Mouse (Mus musculus) spleen, postnatal 36 days (tissue): ENCODE measurements at regions not wholly inside any gene's neighbourhood (a gene's known extent, or its start where the extent isn't known, plus 50 kb on each side); places are given as distances from the start of the nearest gene placed in this dataset.

Source experiments
- DNase-seq, 2 experiments: peaks; one replicate each; pipeline ENCODE4 v3.0.0; 2022; ENCODE audit warnings: low spot score in 2 of 2, mixed read lengths in 1 of 2

GRCm38 (mm10) chr2:116942321-116942791 lies 63.9 kb downstream of the Tmco5 start:
- DNase-seq: no peak

- no peak for DNase-seq
Observed at GRCm38 (mm10) chr2:116948538-116948937, 70.0 kb downstream of the Tmco5 start.

- DNase-seq: no peak
Observed at GRCm38 (mm10) chr2:116949741-116950140, 71.2 kb downstream of the Tmco5 start.

GRCm38 (mm10) chr2:116950154-116950553 lies 71.7 kb downstream of the Tmco5 start:
- DNase-seq: no peak

GRCm38 (mm10) chr2:116951481-116951880 lies 73.0 kb downstream of the Tmco5 start:
- DNase-seq: no peak

GRCm38 (mm10) chr2:116954280-116954679 lies 75.8 kb downstream of the Tmco5 start:
- no peak for DNase-seq

GRCm38 (mm10) chr2:116954896-116955295 lies 76.4 kb downstream of the Tmco5 start:
- DNase-seq: no peak

- DNase-seq: no peak
Observed at GRCm38 (mm10) chr2:116963116-116963873, 84.8 kb downstream of the Tmco5 start.

- no peak for DNase-seq
Observed at GRCm38 (mm10) chr2:116966266-116966665, 87.8 kb downstream of the Tmco5 start.

- peak; percentile 33 to 57 for DNase-seq
Observed at GRCm38 (mm10) chr2:116971666-116972613, 93.4 kb downstream of the Tmco5 start.

- no peak for DNase-seq
Observed at GRCm38 (mm10) chr2:116972614-116972985, 94.1 kb downstream of the Tmco5 start.

- DNase-seq: no peak
Observed at GRCm38 (mm10) chr2:116973441-116973840, 95.0 kb downstream of the Tmco5 start.

GRCm38 (mm10) chr2:116974152-116974551 lies 95.7 kb downstream of the Tmco5 start:
- no peak for DNase-seq

- no peak for DNase-seq
Observed at GRCm38 (mm10) chr2:116974569-116975060, 96.1 kb downstream of the Tmco5 start.

- DNase-seq: peak in 1 of 2 experiments; percentile 9
Observed at GRCm38 (mm10) chr2:116975091-116975600, 96.7 kb downstream of the Tmco5 start.

- peak; percentile 17 to 31 for DNase-seq
Observed at GRCm38 (mm10) chr2:116975601-116976431, 97.3 kb downstream of the Tmco5 start.

- no peak for DNase-seq
Observed at GRCm38 (mm10) chr2:116976432-116976750, 97.9 kb downstream of the Tmco5 start.

GRCm38 (mm10) chr2:116976951-116977503 lies 98.5 kb downstream of the Tmco5 start:
- no peak for DNase-seq

- no peak for DNase-seq
Observed at GRCm38 (mm10) chr2:116977771-116978600, 99.5 kb downstream of the Tmco5 start.

- DNase-seq: no peak
Observed at GRCm38 (mm10) chr2:116978809-116979208, 100.3 kb downstream of the Tmco5 start.
